Mouse (Mus musculus) neural tube, embryonic 11.5 days (tissue): ENCODE measurements at regions not wholly inside any gene's neighbourhood (a gene's known extent, or its start where the extent isn't known, plus 50 kb on each side); places are given as distances from the start of the nearest gene placed in this dataset.

Source experiments
- ATAC-seq: fragments of 200-750 bp; cut with Nextera tagmentation; 2 replicates; pipeline ENCODE4 v1.8.0; 2017; ENCODE audit warnings: moderate number of reproducible peaks, mild to moderate bottlenecking, moderate TSS enrichment, moderate library complexity; ENCODE audit not compliant: insufficient read depth, low FRiP score, low TSS enrichment
- DNase-seq: peaks from one replicate; pipeline ENCODE4 v3.0.0-alpha.2; 2015; ENCODE audit warnings: low spot score
- H3K27ac ChIP-seq: fragments of 300-500 bp; sonication (generic); 2 replicates; pipeline ENCODE4 v1.5.1; 2014; ENCODE audit warnings: low read depth, mild to moderate bottlenecking, low read length
- H3K27me3 ChIP-seq: fragments of 300-500 bp; sonication (generic); 2 replicates; pipeline ENCODE4 v1.6.1; 2014; ENCODE audit warnings: mild to moderate bottlenecking, low read length, mixed read lengths; ENCODE audit not compliant: control insufficient read depth, insufficient read depth
- H3K36me3 ChIP-seq: fragments of 300-500 bp; sonication (generic); 2 replicates; pipeline ENCODE4 v1.6.1; 2014; ENCODE audit warnings: mild to moderate bottlenecking, low read length, moderate library complexity, mixed read lengths; ENCODE audit not compliant: control insufficient read depth, insufficient read depth
- H3K4me1 ChIP-seq: fragments of 300-500 bp; sonication (generic); 2 replicates; pipeline ENCODE4 v1.6.1; 2014; ENCODE audit warnings: low read length, mixed read lengths; ENCODE audit not compliant: control insufficient read depth, insufficient read depth
- H3K4me2 ChIP-seq: fragments of 300-500 bp; sonication (generic); 2 replicates; pipeline ENCODE4 v1.6.1; 2014; ENCODE audit warnings: low read depth, mild to moderate bottlenecking, moderate library complexity
- H3K4me3 ChIP-seq: fragments of 300-500 bp; sonication (generic); 2 replicates; pipeline ENCODE4 v1.5.1; 2014; ENCODE audit warnings: low read depth, low read length
- H3K9ac ChIP-seq: fragments of 300-500 bp; sonication (generic); 2 replicates; pipeline ENCODE4 v1.6.1; 2014; ENCODE audit warnings: mild to moderate bottlenecking, low read length
- H3K9me3 ChIP-seq: fragments of 300-500 bp; sonication (generic); 2 replicates; pipeline ENCODE4 v1.6.1; 2016; ENCODE audit warnings: low read length; ENCODE audit not compliant: control insufficient read depth
- WGBS: fragments of 180-500 bp; shearing (Covaris S2); extraction: QIAGEN DNeasy Blood & Tissue Kit; methylation state at CpG from one replicate; pipeline ENCODE4 v1.1.7; 2014; 5-methylcytosine and 5-hydroxymethylcytosine counted together

DNA sequence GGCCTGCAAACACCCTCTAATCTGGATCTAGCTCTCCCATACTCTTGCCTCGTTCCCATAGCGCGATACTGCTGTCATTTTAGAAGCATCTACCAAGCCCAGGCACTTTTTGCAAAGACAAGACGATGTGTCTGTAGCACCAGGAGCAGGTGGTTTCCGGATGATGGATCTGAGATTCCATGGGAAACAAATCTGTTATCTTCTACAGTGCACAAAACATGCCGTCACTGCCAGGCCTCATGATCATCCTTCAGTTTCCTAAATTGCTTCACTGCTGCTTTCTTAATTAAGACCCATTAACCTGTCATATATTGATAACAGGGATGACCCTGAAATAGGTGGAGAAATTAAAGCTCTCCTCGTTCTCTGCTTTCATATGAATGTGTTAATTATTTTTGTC, 232.9 kb downstream of the Zfp619 start:
- Histone ChIP-seq H3K36me3 (no peaks in the 10 kb centered on the region), H3K27me3 (no peaks in the 10 kb centered on the region), H3K4me3 (no peak overlapping the region), H3K4me2 (no peak overlapping the region), H3K9me3 (no peaks in the 10 kb centered on the region), H3K4me1 (no peaks in the 10 kb centered on the region), H3K27ac (no peak overlapping the region), H3K9ac (no peak overlapping the region)
- WGBS, result 87% methylated on average over 7 of the region's 7 CpGs
- no peak for ATAC-seq
- no peak for DNase-seq

DNA sequence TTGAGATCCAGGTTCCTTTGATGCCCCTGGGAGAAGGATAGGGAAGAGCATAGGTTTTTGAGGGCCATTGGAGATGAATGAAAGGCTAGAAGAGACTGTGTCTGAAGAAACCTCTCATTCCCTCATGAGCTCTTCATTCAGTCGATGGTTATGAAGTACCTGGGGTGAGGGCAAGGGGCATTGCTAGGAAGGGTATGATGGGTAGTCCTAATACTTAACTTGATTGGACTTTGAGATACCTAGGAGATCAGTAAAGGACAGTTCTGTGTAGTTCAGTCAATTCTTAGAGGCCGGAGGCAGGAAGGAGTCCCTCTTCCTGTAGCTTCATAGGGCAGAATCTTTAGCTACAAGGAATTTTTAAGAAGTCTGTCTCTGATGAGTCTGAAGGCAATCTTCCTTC, 246.8 kb downstream of the Zfp619 start:
- Histone ChIP-seq H3K4me3 (no peak overlapping the region), H3K4me1 (no peaks in the 10 kb centered on the region), H3K9ac (no peak overlapping the region), H3K4me2 (no peak overlapping the region), H3K9me3 (no peaks in the 10 kb centered on the region), H3K27ac (no peak overlapping the region), H3K36me3 (no peaks in the 10 kb centered on the region), H3K27me3 (no peaks in the 10 kb centered on the region)
- 91% methylated on average over 2 of the region's 2 CpGs for WGBS
- DNase-seq (no peak), ATAC-seq (no peak)

DNA sequence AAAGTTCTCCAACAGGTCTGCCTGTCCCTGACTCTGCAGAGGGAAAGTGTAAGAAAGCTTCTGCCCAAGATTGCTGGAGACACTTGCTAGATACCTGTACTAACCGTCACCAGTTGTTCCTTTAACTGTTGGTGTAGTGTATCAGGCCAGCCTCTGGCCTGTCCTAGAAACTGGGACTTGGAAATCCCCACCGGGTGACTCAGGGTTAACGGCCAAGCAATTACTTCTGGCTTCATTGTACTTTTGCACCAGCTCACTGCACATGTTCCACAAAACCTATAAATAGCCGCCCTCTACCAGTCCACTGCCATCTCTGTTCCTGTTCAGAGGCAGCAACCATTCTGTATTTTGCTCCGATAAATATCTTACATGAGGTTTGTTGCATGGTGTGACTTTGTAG, 247.5 kb downstream of the Zfp619 start:
- DNase-seq (no peak), ATAC-seq (no peak)
- 77% methylated on average over 5 of the region's 5 CpGs for WGBS
- no peak overlapping the region for H3K9ac ChIP-seq
- H3K4me1 ChIP-seq, result no peaks in the 10 kb centered on the region
- no peak overlapping the region for H3K4me2 ChIP-seq
- H3K27ac ChIP-seq, result no peak overlapping the region
- no peaks in the 10 kb centered on the region for H3K9me3 ChIP-seq
- no peaks in the 10 kb centered on the region for H3K27me3 ChIP-seq
- H3K4me3 ChIP-seq, result no peak overlapping the region
- no peaks in the 10 kb centered on the region for H3K36me3 ChIP-seq

DNA sequence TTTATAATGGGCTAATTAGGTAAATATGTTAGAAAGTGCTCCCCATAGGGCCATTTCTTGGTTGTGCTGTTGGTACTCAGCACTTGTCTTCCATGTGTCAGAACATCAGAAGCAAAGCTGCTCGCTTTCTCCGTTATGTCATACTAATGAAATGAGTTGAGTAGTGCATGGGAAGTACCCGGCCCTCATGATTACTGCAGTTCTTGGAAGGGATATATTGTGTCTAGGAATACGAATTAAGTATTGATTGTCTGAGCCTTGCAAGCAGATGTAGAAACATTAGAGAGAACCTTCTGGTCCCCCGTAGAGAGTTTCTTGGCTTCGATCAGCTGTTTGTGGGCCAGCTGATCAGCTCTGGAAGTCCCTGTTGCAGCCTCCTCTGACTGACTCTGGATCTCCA, 255.7 kb downstream of the Zfp619 start:
- Histone ChIP-seq H3K9me3 (no peaks in the 10 kb centered on the region), H3K9ac (no peak overlapping the region), H3K27me3 (no peaks in the 10 kb centered on the region), H3K4me2 (no peak overlapping the region), H3K27ac (no peak overlapping the region), H3K36me3 (no peaks in the 10 kb centered on the region), H3K4me3 (no peak overlapping the region), H3K4me1 (no peaks in the 10 kb centered on the region)
- 90% methylated on average over 6 of the region's 6 CpGs for WGBS
- DNase-seq, result no peak
- no peak for ATAC-seq

DNA sequence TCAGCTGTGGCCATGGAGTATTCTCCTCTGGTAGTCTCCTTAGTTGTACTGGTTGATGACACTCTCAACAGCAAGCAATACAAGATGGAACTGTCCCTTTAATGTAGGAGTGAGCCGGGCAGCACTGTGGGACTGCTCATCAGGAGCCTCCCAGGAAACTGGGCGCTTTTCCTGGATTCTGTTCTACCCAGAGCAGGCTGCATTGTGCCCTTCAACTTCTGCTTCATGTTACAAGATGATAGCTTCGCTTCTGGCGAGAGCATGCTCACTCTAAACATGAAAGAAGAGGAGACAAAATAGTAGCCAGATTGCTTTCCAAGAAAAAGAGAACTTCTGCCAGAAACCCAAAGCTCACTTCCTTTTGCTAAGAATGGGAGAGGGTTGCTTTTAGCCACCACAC, 271.8 kb downstream of the Zfp619 start:
- no peaks in the 10 kb centered on the region for H3K9me3 ChIP-seq
- no peak overlapping the region for H3K4me3 ChIP-seq
- no peak overlapping the region for H3K4me2 ChIP-seq
- no peaks in the 10 kb centered on the region for H3K4me1 ChIP-seq
- ATAC-seq (no peak), DNase-seq (no peak)
- no peak overlapping the region for H3K27ac ChIP-seq
- no peak overlapping the region for H3K9ac ChIP-seq
- H3K27me3 ChIP-seq, result no peaks in the 10 kb centered on the region
- no peaks in the 10 kb centered on the region for H3K36me3 ChIP-seq
- WGBS, result 80% methylated on average over 4 of the region's 4 CpGs

DNA sequence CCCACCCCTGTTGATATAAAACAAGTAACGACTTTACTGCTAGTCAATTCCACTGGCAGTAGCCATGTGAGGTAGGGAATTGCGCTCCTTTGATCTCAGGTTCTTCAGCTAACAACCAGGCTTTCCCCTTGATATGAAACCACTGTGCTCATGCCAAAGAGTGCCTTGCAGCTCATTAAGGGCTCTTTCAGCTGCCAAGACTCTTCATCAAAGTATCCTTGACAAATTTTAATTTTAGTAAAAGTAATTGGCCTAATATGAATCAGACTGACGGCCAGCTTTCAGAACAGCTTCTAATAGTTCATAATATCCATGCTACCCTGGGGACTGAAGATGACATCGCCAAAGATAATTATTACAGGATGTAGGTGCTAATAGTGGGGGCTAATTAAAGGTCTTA, 272.3 kb downstream of the Zfp619 start:
- 86% methylated on average over 4 of the region's 4 CpGs for WGBS
- Histone ChIP-seq H3K4me2 (no peak overlapping the region), H3K4me1 (no peaks in the 10 kb centered on the region), H3K27ac (no peak overlapping the region), H3K9ac (no peak overlapping the region), H3K4me3 (no peak overlapping the region), H3K9me3 (no peaks in the 10 kb centered on the region), H3K27me3 (no peaks in the 10 kb centered on the region), H3K36me3 (no peaks in the 10 kb centered on the region)
- ATAC-seq, result no peak
- DNase-seq, result no peak

DNA sequence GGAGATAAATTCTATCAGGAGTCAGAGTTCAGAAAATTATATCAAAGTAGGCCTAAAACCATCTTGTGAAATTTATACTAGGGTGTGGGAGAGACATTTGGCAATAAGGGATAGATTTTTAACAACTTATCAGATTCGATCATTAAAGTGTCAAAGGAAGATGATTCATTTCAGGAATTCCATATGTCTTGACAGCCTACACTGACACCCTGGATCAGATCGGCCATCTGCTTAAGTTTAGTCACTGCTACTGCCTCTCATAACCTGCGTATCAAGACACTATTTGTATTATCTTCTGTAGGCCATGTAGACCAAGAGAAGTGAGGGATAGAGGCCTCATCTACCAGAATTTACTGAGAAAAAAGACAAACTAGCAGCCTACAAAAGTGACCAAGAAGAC, 277.2 kb downstream of the Zfp619 start:
- WGBS, result 90% methylated on average over 3 of the region's 3 CpGs
- ATAC-seq, result no peak
- no peak overlapping the region for H3K4me2 ChIP-seq

DNA sequence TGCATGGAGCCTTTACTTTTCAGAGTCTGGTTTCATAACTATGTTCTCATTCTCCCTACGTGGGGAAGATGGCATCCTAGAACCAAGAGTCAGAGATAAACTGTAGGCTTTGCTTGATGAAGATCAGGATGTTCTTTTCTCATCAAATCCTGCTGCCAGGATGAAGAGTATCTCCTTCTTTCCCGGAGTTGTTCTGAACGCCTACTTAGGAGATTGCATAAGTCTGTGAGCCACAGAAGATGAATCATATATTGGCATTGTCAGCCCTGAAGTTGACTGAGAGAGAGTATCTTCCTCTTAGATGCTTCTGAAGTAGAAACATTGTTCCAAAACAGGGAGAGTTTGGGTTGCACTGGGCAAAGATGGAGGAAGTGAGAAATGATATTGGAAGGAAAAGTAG, 286.7 kb downstream of the Zfp619 start:
- no peaks in the 10 kb centered on the region for H3K9me3 ChIP-seq
- H3K27me3 ChIP-seq, result no peaks in the 10 kb centered on the region
- no peak for DNase-seq
- no peak overlapping the region for H3K9ac ChIP-seq
- no peak overlapping the region for H3K27ac ChIP-seq
- WGBS, result 85% methylated on average over 3 of the region's 3 CpGs
- H3K36me3 ChIP-seq, result no peaks in the 10 kb centered on the region
- no peak for ATAC-seq
- no peak overlapping the region for H3K4me3 ChIP-seq
- H3K4me2 ChIP-seq, result no peak overlapping the region
- H3K4me1 ChIP-seq, result no peaks in the 10 kb centered on the region

More for the DNA sequence above, 277.2 kb downstream of the Zfp619 start:
- Histone ChIP-seq H3K4me1 (no peaks in the 10 kb centered on the region), H3K27ac (no peak overlapping the region), H3K36me3 (no peaks in the 10 kb centered on the region), H3K9me3 (no peaks in the 10 kb centered on the region), H3K4me3 (no peak overlapping the region), H3K27me3 (no peaks in the 10 kb centered on the region), H3K9ac (no peak overlapping the region)
- no peak for DNase-seq

DNA sequence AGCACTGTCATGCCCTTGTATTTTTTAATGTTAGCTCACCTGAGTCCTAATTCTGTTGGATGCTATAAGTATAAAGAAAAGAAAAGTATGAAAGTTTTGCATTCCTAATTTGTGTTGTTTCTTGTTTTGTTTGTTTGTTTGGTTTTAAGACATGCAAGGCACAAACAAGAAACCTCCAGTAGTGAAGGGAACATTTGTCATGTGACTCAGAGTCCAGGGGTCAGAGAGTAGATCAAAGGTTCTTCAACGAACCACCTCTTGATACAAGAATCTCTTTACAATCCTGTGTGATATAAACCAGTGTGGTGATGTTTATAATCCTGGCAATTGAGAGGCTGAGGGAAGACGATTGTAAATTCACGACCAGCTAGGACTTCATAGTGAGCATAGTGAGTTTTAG, 300.5 kb downstream of the Zfp619 start:
- ATAC-seq, result no peak
- no peaks in the 10 kb centered on the region for H3K4me1 ChIP-seq
- no peak overlapping the region for H3K27ac ChIP-seq
- WGBS, result 63% methylated on average over 3 of the region's 3 CpGs
- H3K9me3 ChIP-seq, result no peaks in the 10 kb centered on the region
- H3K9ac ChIP-seq, result no peak overlapping the region
- no peak for DNase-seq
- H3K27me3 ChIP-seq, result no peaks in the 10 kb centered on the region
- H3K36me3 ChIP-seq, result no peaks in the 10 kb centered on the region
- H3K4me2 ChIP-seq, result no peak overlapping the region
- no peak overlapping the region for H3K4me3 ChIP-seq
